Mouse (Mus musculus): ENCODE data around the gene Pdrg1. TPM values are rescaled to one million over a fixed set of nuclear protein-coding genes. Genes with fewer than 3 reads are reported as not detected.

Pdrg1 gene
- polyA plus RNA-seq, 1 experiment from 2014 or later, result 78.2 TPM

GRCm38 (mm10) chr2:153027501-153027900 lies 12.3 kb upstream of the Pdrg1 start:
- Histone ChIP-seq H3K9me3 (ENCODE audit: control insufficient read depth, low read length) (no peaks in the 10 kb centered on the region), H3K27me3 (ENCODE audit: control insufficient read depth, insufficient read depth, low read length) (peaks cover 51% of the 10 kb centered on the region), H3K9ac (ENCODE audit: low read length) (no peak overlapping the region), H3K4me2 (ENCODE audit: low read length) (no peak overlapping the region), H3K27ac (replicated peaks in 1 of 2; ENCODE audit: control insufficient read depth in 1 of 2, insufficient read depth in 1 of 2, low read depth in 2 of 2, low read length in 2 of 2) (no peak overlapping the region), H3K4me3 (ENCODE audit: control insufficient read depth in 1 of 2, insufficient read depth in 1 of 2, low read depth in 1 of 2, low read length in 2 of 2) (no peak overlapping the region), H3K36me3 (ENCODE audit: control insufficient read depth, insufficient read depth, low read length) (no peaks in the 10 kb centered on the region), H3K4me1 (ENCODE audit: control insufficient read depth in 2 of 2, insufficient read depth in 2 of 2, low read length in 2 of 2) (peaks cover 0 to 4% of the 10 kb centered on the region in 2 experiments; a peak in 1 of 4 replicates)
- ATAC-seq (ENCODE audit: insufficient number of reproducible peaks, insufficient read depth, low FRiP score, low read depth), result no peak
- WGBS, result 41% methylated on average over 4 of the region's 4 CpGs

- H3K27me3 ChIP-seq (ENCODE audit: control insufficient read depth, insufficient read depth, low read length), result peaks cover 37% of the 10 kb centered on the region
- no peaks in the 10 kb centered on the region for H3K4me1 ChIP-seq (ENCODE audit: control insufficient read depth in 2 of 2, insufficient read depth in 2 of 2, low read length in 2 of 2)
Measured at GRCm38 (mm10) chr2:153026052-153026451, 10.8 kb upstream of the Pdrg1 start.

DNA sequence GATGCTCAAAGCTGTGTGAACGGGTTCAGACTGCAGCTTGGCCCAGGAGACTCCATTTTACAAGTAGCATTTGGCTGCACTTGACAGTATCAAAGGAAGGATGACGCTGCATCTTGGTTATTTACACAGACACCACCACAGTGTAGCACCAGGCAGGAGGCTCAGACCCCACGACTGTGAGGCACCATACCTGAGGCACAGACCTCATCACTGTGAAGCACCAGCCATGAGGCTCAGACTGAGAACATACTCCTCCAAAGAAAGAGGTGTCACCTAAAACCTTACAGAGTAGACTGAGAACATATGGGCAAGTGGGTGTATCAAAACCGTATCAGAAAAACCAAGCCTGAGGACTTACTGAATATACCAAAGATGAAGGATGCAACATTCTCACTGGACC lies 7.6 kb upstream of the Pdrg1 start:
- H3K36me3 ChIP-seq (ENCODE audit: control insufficient read depth, insufficient read depth, low read length), result no peaks in the 10 kb centered on the region
- no peak for ATAC-seq (ENCODE audit: insufficient number of reproducible peaks, insufficient read depth, low FRiP score, low read depth)
- 57% methylated on average over 4 of the region's 4 CpGs for WGBS
- no peak overlapping the region for H3K27ac ChIP-seq (replicated peaks in 1 of 2; ENCODE audit: control insufficient read depth in 1 of 2, insufficient read depth in 1 of 2, low read depth in 2 of 2, low read length in 2 of 2)
- no peak overlapping the region for H3K4me3 ChIP-seq (ENCODE audit: control insufficient read depth in 1 of 2, insufficient read depth in 1 of 2, low read depth in 1 of 2, low read length in 2 of 2)
- H3K27me3 ChIP-seq (ENCODE audit: control insufficient read depth, insufficient read depth, low read length), result peaks cover 25% of the 10 kb centered on the region
- no peak overlapping the region for H3K4me2 ChIP-seq (ENCODE audit: low read length)
- H3K4me1 ChIP-seq (ENCODE audit: control insufficient read depth in 2 of 2, insufficient read depth in 2 of 2, low read length in 2 of 2), result no peaks in the 10 kb centered on the region
- no peak overlapping the region for H3K9ac ChIP-seq (ENCODE audit: low read length)
- no peaks in the 10 kb centered on the region for H3K9me3 ChIP-seq (ENCODE audit: control insufficient read depth, low read length)

More at GRCm38 (mm10) chr2:153026052-153026451, 10.8 kb upstream of the Pdrg1 start:
- H3K9ac ChIP-seq (ENCODE audit: low read length), result no peak overlapping the region
- H3K9me3 ChIP-seq (ENCODE audit: control insufficient read depth, low read length), result no peaks in the 10 kb centered on the region
- no peak overlapping the region for H3K4me3 ChIP-seq (ENCODE audit: control insufficient read depth in 1 of 2, insufficient read depth in 1 of 2, low read depth in 1 of 2, low read length in 2 of 2)
- no peak for ATAC-seq (ENCODE audit: insufficient number of reproducible peaks, insufficient read depth, low FRiP score, low read depth)
- H3K4me2 ChIP-seq (ENCODE audit: low read length), result no peak overlapping the region
- WGBS, result 61% methylated on average over 7 of the region's 7 CpGs
- H3K36me3 ChIP-seq (ENCODE audit: control insufficient read depth, insufficient read depth, low read length), result no peaks in the 10 kb centered on the region
- no peak overlapping the region for H3K27ac ChIP-seq (replicated peaks in 1 of 2; ENCODE audit: control insufficient read depth in 1 of 2, insufficient read depth in 1 of 2, low read depth in 2 of 2, low read length in 2 of 2)

GRCm38 (mm10) chr2:153021163-153021562 lies 5.9 kb upstream of the Pdrg1 start:
- no peak overlapping the region for H3K4me2 ChIP-seq (ENCODE audit: low read length)
- no peaks in the 10 kb centered on the region for H3K36me3 ChIP-seq (ENCODE audit: control insufficient read depth, insufficient read depth, low read length)
- no peaks in the 10 kb centered on the region for H3K4me1 ChIP-seq (ENCODE audit: control insufficient read depth in 2 of 2, insufficient read depth in 2 of 2, low read length in 2 of 2)
- WGBS, result 63% methylated on average over 3 of the region's 3 CpGs
- no peak overlapping the region for H3K9ac ChIP-seq (ENCODE audit: low read length)
- H3K9me3 ChIP-seq (ENCODE audit: control insufficient read depth, low read length), result no peaks in the 10 kb centered on the region
- ATAC-seq (ENCODE audit: insufficient number of reproducible peaks, insufficient read depth, low FRiP score, low read depth), result no peak
- peaks cover 24% of the 10 kb centered on the region for H3K27me3 ChIP-seq (ENCODE audit: control insufficient read depth, insufficient read depth, low read length)
- no peak overlapping the region for H3K4me3 ChIP-seq (ENCODE audit: control insufficient read depth in 1 of 2, insufficient read depth in 1 of 2, low read depth in 1 of 2, low read length in 2 of 2)
- no peak overlapping the region for H3K27ac ChIP-seq (replicated peaks in 1 of 2; ENCODE audit: control insufficient read depth in 1 of 2, insufficient read depth in 1 of 2, low read depth in 2 of 2, low read length in 2 of 2)

DNA sequence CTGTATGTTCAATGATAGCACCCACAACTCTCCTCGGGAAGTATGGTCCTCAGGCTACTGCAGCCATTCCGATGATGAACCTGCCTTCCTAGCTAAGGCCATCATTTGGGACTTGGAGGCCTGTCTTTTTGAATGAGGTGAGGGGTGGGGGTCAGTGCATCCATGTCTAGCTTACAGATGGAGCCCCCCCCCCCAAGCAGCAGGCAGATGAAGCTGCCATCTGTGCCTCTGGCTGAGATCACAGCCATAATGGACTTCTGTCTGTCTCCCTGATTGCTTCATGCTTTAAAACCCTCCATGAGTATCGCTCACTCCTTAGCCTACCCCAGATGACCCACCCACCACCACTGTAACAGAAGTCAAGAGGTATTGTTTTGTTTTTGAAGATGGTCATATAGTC lies 4.1 kb upstream of the Pdrg1 start:
- WGBS, result 77% methylated on average over 3 of the region's 3 CpGs
- no peaks in the 10 kb centered on the region for H3K36me3 ChIP-seq (ENCODE audit: control insufficient read depth, insufficient read depth, low read length)
- H3K4me1 ChIP-seq (ENCODE audit: control insufficient read depth in 2 of 2, insufficient read depth in 2 of 2, low read length in 2 of 2), result peaks cover 2 to 5% of the 10 kb centered on the region in 2 experiments; a peak in 3 of 4 replicates
- H3K9ac ChIP-seq (ENCODE audit: low read length), result no peak overlapping the region
- no peak overlapping the region for H3K4me3 ChIP-seq (ENCODE audit: control insufficient read depth in 1 of 2, insufficient read depth in 1 of 2, low read depth in 1 of 2, low read length in 2 of 2)
- H3K27ac ChIP-seq (replicated peaks in 1 of 2; ENCODE audit: control insufficient read depth in 1 of 2, insufficient read depth in 1 of 2, low read depth in 2 of 2, low read length in 2 of 2), result no peak overlapping the region
- peaks cover 18% of the 10 kb centered on the region for H3K27me3 ChIP-seq (ENCODE audit: control insufficient read depth, insufficient read depth, low read length)
- H3K9me3 ChIP-seq (ENCODE audit: control insufficient read depth, low read length), result no peaks in the 10 kb centered on the region
- no peak for ATAC-seq (ENCODE audit: insufficient number of reproducible peaks, insufficient read depth, low FRiP score, low read depth)
- H3K4me2 ChIP-seq (ENCODE audit: low read length), result no peak overlapping the region

- WGBS, result 45% methylated on average over 5 of the region's 5 CpGs
- Histone ChIP-seq H3K4me2 (ENCODE audit: low read length) (no peak overlapping the region), H3K9me3 (ENCODE audit: control insufficient read depth, low read length) (no peaks in the 10 kb centered on the region), H3K4me1 (ENCODE audit: control insufficient read depth in 2 of 2, insufficient read depth in 2 of 2, low read length in 2 of 2) (peaks cover 2 to 10% of the 10 kb centered on the region in 2 experiments; a peak in 3 of 4 replicates), H3K27ac (replicated peaks in 1 of 2; ENCODE audit: control insufficient read depth in 1 of 2, insufficient read depth in 1 of 2, low read depth in 2 of 2, low read length in 2 of 2) (no peak overlapping the region), H3K36me3 (ENCODE audit: control insufficient read depth, insufficient read depth, low read length) (peaks cover 23% of the 10 kb centered on the region), H3K27me3 (ENCODE audit: control insufficient read depth, insufficient read depth, low read length) (peaks cover 18% of the 10 kb centered on the region), H3K9ac (ENCODE audit: low read length) (no peak overlapping the region), H3K4me3 (ENCODE audit: control insufficient read depth in 1 of 2, insufficient read depth in 1 of 2, low read depth in 1 of 2, low read length in 2 of 2) (no peak overlapping the region)
- no peak for ATAC-seq (ENCODE audit: insufficient number of reproducible peaks, insufficient read depth, low FRiP score, low read depth)
Measured at GRCm38 (mm10) chr2:153016786-153017185, 1.6 kb upstream of the Pdrg1 start.

- peak overlapping the region; percentile 90 for H3K4me2 ChIP-seq (ENCODE audit: low read length)
- no peak overlapping the region for H3K4me3 ChIP-seq (ENCODE audit: control insufficient read depth in 1 of 2, insufficient read depth in 1 of 2, low read depth in 1 of 2, low read length in 2 of 2)
- H3K4me1 ChIP-seq (ENCODE audit: control insufficient read depth in 2 of 2, insufficient read depth in 2 of 2, low read length in 2 of 2), result peaks cover 2 to 10% of the 10 kb centered on the region in 2 experiments; a peak in 3 of 4 replicates
- 49% methylated on average over 7 of the region's 8 CpGs for WGBS
- ATAC-seq (ENCODE audit: insufficient number of reproducible peaks, insufficient read depth, low FRiP score, low read depth), result no peak
- H3K27me3 ChIP-seq (ENCODE audit: control insufficient read depth, insufficient read depth, low read length), result peaks cover 18% of the 10 kb centered on the region
- peaks cover 33% of the 10 kb centered on the region for H3K36me3 ChIP-seq (ENCODE audit: control insufficient read depth, insufficient read depth, low read length)
- no peaks in the 10 kb centered on the region for H3K9me3 ChIP-seq (ENCODE audit: control insufficient read depth, low read length)
- H3K9ac ChIP-seq (ENCODE audit: low read length), result no peak overlapping the region
- no peak overlapping the region for H3K27ac ChIP-seq (replicated peaks in 1 of 2; ENCODE audit: control insufficient read depth in 1 of 2, insufficient read depth in 1 of 2, low read depth in 2 of 2, low read length in 2 of 2)
Measured at GRCm38 (mm10) chr2:153015804-153016203, 577 bp upstream of the Pdrg1 start.

Measured in heart, embryonic 14.5 days (tissue).